Mouse (Mus musculus): ENCODE measurements around the gene Trim67. TPM values are rescaled to one million over a fixed set of nuclear protein-coding genes. Genes with fewer than 3 reads are reported as not detected.

Trim67 gene
- polyA plus RNA-seq (2014; fragmentation: Nextera tagmentation; extraction: Ambion mirVana): 0.70 and 1.0 TPM in 2 replicates

DNA sequence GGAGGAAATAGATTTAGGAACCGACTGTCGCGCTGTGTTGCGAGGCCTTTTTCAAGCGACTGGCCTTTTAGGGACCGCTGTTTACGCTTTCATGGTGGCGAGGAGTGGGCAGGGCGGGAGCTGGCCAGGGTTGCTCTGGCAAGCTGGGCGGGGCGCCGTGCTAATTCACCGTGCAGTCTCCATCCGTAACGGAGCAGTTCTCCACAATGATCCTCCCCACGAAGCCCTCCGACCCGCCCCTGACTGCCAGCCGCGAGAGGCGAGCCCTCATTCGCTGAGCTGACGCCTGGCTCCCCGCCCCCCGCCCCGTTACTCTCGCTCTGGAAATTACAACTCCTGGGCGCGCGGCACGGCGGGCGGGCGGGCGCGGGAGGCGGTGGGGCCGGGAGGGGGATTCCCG lies at the start of gene Trim67:
Gene Trim67, plus strand, starts transcription at position 385 of the 400 bp plus-strand sequence.
- H3K27me3 ChIP-seq (ENCODE audit: insufficient read depth, low read length): peaks cover 55% of the 10 kb centered on the region
- TF ChIP-seq CTCF (IDR thresholded peaks at IDR 0.05; ENCODE audit: low read depth): no peak
- no peaks in the 10 kb centered on the region for H3K9me3 ChIP-seq (ENCODE audit: low read depth, low read length)
- ATAC-seq (ENCODE audit: insufficient read depth): peak; percentile 86
- under 1% methylated on average over 39 of the region's 39 CpGs for WGBS
- peak within 1 kb of the TSS; percentile 55 for H3K4me3 ChIP-seq (ENCODE audit: low read depth, low read length)
- peak within 1 kb of the TSS; percentile 100 for H3K4me2 ChIP-seq
- H3K36me3 ChIP-seq (ENCODE audit: insufficient read depth): no peaks in the 10 kb centered on the region
- no peak within 1 kb of the TSS for H3K9ac ChIP-seq
- H3K4me1 ChIP-seq (ENCODE audit: insufficient read depth): peaks cover 8% of the 10 kb centered on the region; the same call in 1 of the 2 replicates
- DNase-seq: peak; percentile 76
- peak within 1 kb of the TSS; percentile 18; the same call in 1 of the 2 replicates for H3K27ac ChIP-seq (ENCODE audit: low read depth)

DNA sequence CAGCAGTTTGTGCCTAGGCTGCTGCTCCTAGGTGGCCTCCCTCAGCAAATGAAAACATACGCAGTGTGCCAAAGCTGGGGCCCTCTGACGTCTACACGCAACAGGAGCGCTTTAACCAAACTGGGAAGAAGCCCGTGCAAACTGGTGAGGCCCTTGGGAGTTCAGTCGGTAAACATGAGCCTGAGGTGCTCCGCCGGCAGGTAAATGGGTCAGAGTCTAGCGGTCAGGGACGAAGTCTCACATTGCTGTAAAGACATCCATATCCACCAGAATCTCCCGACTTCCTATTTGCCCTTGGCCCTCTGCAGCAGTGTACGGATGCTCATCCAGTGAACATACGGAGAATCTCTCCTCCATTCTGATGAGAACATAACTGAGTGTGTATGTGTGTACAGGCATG lies 46.2 kb upstream of the Trim67 start:
- 55% methylated on average over 13 of the region's 13 CpGs for WGBS
- no peaks in the 10 kb centered on the region for H3K9me3 ChIP-seq (ENCODE audit: low read depth, low read length)
- no peak overlapping the region; the same call in 1 of the 2 replicates for H3K9ac ChIP-seq
- H3K4me2 ChIP-seq: no peak overlapping the region
- H3K4me3 ChIP-seq (ENCODE audit: low read depth, low read length): no peak overlapping the region
- no peak for TF ChIP-seq CTCF (IDR thresholded peaks at IDR 0.05; ENCODE audit: low read depth)
- H3K27me3 ChIP-seq (ENCODE audit: insufficient read depth, low read length): peaks cover 21% of the 10 kb centered on the region
- H3K36me3 ChIP-seq (ENCODE audit: insufficient read depth): peaks cover 7% of the 10 kb centered on the region; the same call in 1 of the 2 replicates
- no peak for ATAC-seq (ENCODE audit: insufficient read depth)
- no peak overlapping the region for H3K27ac ChIP-seq (ENCODE audit: low read depth)
- no peak for DNase-seq
- 0 out of 2 replicates have a peak, but pooled peaks cover 6% of the 10 kb centered on the region for H3K4me1 ChIP-seq (ENCODE audit: insufficient read depth)

- Histone ChIP-seq H3K4me2 (peak overlapping the region; percentile 90), H3K4me3 (ENCODE audit: low read depth, low read length) (peak overlapping the region; percentile 62), H3K27me3 (ENCODE audit: insufficient read depth, low read length) (peaks cover 28% of the 10 kb centered on the region), H3K9me3 (ENCODE audit: low read depth, low read length) (no peaks in the 10 kb centered on the region), H3K9ac (peak overlapping the region; percentile 56), H3K4me1 (ENCODE audit: insufficient read depth) (0 out of 2 replicates have a peak, but pooled peaks cover 10% of the 10 kb centered on the region), H3K27ac (ENCODE audit: low read depth) (0 out of 2 replicates have a peak overlapping the region, but pooled peaks have one; percentile 36), H3K36me3 (ENCODE audit: insufficient read depth) (no peaks in the 10 kb centered on the region)
- ATAC-seq (ENCODE audit: insufficient read depth): peak; percentile 2; the same call in 1 of the 2 replicates
- WGBS: under 1% methylated on average over 31 of the region's 31 CpGs
- TF ChIP-seq CTCF (IDR thresholded peaks at IDR 0.05; ENCODE audit: low read depth): no peak
- DNase-seq: no peak
Measured at GRCm38 (mm10) chr8:124751191-124751590, 41.7 kb upstream of the Trim67 start.

DNA sequence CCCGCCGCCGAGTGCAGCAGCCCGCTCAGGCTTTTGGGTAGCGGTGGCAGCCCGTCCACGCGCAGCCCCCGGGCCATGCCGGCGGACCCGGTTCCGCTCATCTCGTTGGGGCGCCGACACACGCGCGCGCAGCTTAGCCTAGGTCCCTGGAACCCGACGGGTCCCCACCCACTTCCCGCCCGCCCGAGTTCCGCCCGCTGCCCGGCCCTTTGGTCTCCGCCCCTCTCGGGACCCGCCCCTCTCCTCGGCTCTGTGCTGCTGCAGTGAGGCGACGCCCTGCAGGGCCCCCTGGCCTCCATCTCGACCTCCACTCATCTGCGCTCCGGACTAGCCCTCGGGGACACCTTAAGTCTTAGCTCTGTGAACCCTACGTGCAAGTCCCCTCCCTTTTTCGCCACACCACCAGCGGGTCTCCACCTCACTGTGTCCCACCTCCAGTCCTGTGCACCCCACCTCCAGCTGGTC lies 41.2 kb upstream of the Trim67 start, which contains the start of gene Fam89a:
Gene Fam89a, minus strand, starts transcription at position 124 of the 465 bp plus-strand sequence.
- peak; percentile 82 for ATAC-seq (ENCODE audit: insufficient read depth)

GRCm38 (mm10) chr8:124752325-124752862 lies 40.5 kb upstream of the Trim67 start:
- no peak for ATAC-seq (ENCODE audit: insufficient read depth)
- Histone ChIP-seq H3K4me1 (ENCODE audit: insufficient read depth) (0 out of 2 replicates have a peak, but pooled peaks cover 11% of the 10 kb centered on the region), H3K27ac (ENCODE audit: low read depth) (peak overlapping the region; percentile 80), H3K4me3 (ENCODE audit: low read depth, low read length) (peak overlapping the region; percentile 62; the same call in 1 of the 2 replicates), H3K27me3 (ENCODE audit: insufficient read depth, low read length) (peaks cover 28% of the 10 kb centered on the region), H3K9me3 (ENCODE audit: low read depth, low read length) (no peaks in the 10 kb centered on the region), H3K4me2 (peak overlapping the region; percentile 90), H3K9ac (no peak overlapping the region), H3K36me3 (ENCODE audit: insufficient read depth) (no peaks in the 10 kb centered on the region)
- no peak for DNase-seq
- 31% methylated on average over 21 of the region's 21 CpGs for WGBS
- TF ChIP-seq CTCF (IDR thresholded peaks at IDR 0.05; ENCODE audit: low read depth): no peak

More for the DNA sequence above, 41.2 kb upstream of the Trim67 start, which contains the start of gene Fam89a:
- TF ChIP-seq CTCF (IDR thresholded peaks at IDR 0.05; ENCODE audit: low read depth): no peak
- WGBS: under 1% methylated on average over 41 of the region's 41 CpGs
- Histone ChIP-seq H3K27me3 (ENCODE audit: insufficient read depth, low read length) (peaks cover 28% of the 10 kb centered on the region), H3K36me3 (ENCODE audit: insufficient read depth) (no peaks in the 10 kb centered on the region), H3K9me3 (ENCODE audit: low read depth, low read length) (no peaks in the 10 kb centered on the region), H3K27ac (ENCODE audit: low read depth) (peak within 1 kb of the TSS; percentile 80), H3K9ac (peak within 1 kb of the TSS; percentile 56), H3K4me3 (ENCODE audit: low read depth, low read length) (peak within 1 kb of the TSS; percentile 62), H3K4me2 (peak within 1 kb of the TSS; percentile 90), H3K4me1 (ENCODE audit: insufficient read depth) (0 out of 2 replicates have a peak, but pooled peaks cover 11% of the 10 kb centered on the region)
- peak; percentile 84 for DNase-seq

GRCm38 (mm10) chr8:124754101-124754791 lies 38.6 kb upstream of the Trim67 start:
- Histone ChIP-seq H3K36me3 (ENCODE audit: insufficient read depth) (no peaks in the 10 kb centered on the region), H3K4me3 (ENCODE audit: low read depth, low read length) (no peak overlapping the region), H3K4me1 (ENCODE audit: insufficient read depth) (0 out of 2 replicates have a peak, but pooled peaks cover 11% of the 10 kb centered on the region), H3K9ac (no peak overlapping the region), H3K27me3 (ENCODE audit: insufficient read depth, low read length) (peaks cover 28% of the 10 kb centered on the region), H3K27ac (ENCODE audit: low read depth) (peak overlapping the region; percentile 86), H3K4me2 (no peak overlapping the region), H3K9me3 (ENCODE audit: low read depth, low read length) (no peaks in the 10 kb centered on the region)
- TF ChIP-seq CTCF (IDR thresholded peaks at IDR 0.05; ENCODE audit: low read depth): no peak
- ATAC-seq (ENCODE audit: insufficient read depth): peak; percentile 78
- peak; percentile 68 for DNase-seq
- 7% methylated on average over 11 of the region's 11 CpGs for WGBS

- ATAC-seq (ENCODE audit: insufficient read depth) (no peak), DNase-seq (no peak)
- peaks cover 25% of the 10 kb centered on the region for H3K27me3 ChIP-seq (ENCODE audit: insufficient read depth, low read length)
- WGBS: 28% methylated on average over 4 of the region's 4 CpGs
- no peak for TF ChIP-seq CTCF (IDR thresholded peaks at IDR 0.05; ENCODE audit: low read depth)
- H3K27ac ChIP-seq (ENCODE audit: low read depth): peak overlapping the region; percentile 86
- no peak overlapping the region for H3K4me3 ChIP-seq (ENCODE audit: low read depth, low read length)
- no peaks in the 10 kb centered on the region for H3K9me3 ChIP-seq (ENCODE audit: low read depth, low read length)
- no peak overlapping the region for H3K4me2 ChIP-seq
- 0 out of 2 replicates have a peak, but pooled peaks cover 11% of the 10 kb centered on the region for H3K4me1 ChIP-seq (ENCODE audit: insufficient read depth)
- no peak overlapping the region for H3K9ac ChIP-seq
- H3K36me3 ChIP-seq (ENCODE audit: insufficient read depth): no peaks in the 10 kb centered on the region
Measured at GRCm38 (mm10) chr8:124754792-124755190, 38.1 kb upstream of the Trim67 start.
